Mouse (Mus musculus) naive thymus-derived CD4-positive, alpha-beta T cell, adult 5 months (primary cell): ENCODE measurements around the gene Washc1. TPM values are rescaled to one million over a fixed set of nuclear protein-coding genes. Genes with fewer than 3 reads are reported as not detected.

Source experiments
- polyA plus RNA-seq: library from polyadenylated mRNA; unstranded; fragments of 100-300 nt; shearing (Covaris generic); gene quantifications from one replicate; pipeline ENCODE4 v1.2.1, GENCODE M21; 2017

The Washc1 gene
- polyA plus RNA-seq, result 10.7 TPM

GRCm38 (mm10) chr17:66111402-66111959, at the start of gene Washc1:
Gene Washc1, plus strand, starts transcription at chr17:66111545.

GRCm38 (mm10) chr17:66076934-66077333, 34.4 kb upstream of the Washc1 start, which contains the start of gene Ankrd12:
Gene Ankrd12, minus strand, starts transcription at chr17:66077089.

DNA sequence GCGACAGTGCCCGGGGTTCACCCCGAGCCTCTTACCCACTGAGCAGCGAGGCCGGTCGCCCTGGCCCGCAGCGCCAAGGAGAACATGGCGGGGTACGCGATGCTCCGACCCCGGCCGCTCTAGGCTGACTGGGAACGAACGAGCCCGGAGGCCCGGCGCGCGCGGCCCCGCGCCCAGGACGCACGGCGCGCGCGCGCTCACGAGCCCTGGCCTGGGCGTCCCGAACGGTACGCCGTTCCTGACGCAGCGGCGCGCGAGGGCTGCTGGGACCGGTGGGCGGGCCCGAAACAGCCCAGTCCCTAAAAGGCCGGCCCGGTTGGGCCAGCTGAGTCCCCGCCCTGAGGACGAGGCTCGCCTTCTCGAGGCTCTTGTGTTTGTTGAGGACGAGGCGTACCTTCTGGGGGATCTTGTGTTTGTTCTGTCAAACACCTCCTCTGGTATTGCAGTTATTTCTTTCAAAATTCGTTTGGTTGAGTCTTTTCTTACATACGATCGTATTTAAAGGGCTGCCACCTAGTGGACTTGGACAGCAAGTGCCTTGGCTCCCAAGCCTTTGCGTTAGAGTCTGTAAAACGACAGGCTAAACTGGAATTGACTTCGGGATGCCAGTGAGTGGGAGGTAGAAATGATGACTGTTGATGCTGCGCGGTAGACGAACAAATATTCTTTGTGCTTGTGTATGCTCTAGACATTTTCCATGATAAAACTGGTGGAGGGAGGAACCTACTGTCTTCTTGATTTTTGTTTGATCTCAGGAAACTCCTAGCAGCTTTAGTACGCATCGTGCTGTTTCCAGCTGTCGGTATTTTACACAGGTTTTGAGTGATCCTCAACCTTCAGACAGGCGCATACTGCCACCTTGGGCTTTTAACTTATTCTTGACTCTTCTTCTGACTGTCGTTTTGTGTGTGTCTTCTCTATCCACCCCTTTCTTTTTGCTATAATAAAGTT, 9.7 kb upstream of the Washc1 start, which contains the start of gene Ndufv2:
Ndufv2 (minus strand) TSS at position 180 of the 951 bp plus-strand sequence.

DNA sequence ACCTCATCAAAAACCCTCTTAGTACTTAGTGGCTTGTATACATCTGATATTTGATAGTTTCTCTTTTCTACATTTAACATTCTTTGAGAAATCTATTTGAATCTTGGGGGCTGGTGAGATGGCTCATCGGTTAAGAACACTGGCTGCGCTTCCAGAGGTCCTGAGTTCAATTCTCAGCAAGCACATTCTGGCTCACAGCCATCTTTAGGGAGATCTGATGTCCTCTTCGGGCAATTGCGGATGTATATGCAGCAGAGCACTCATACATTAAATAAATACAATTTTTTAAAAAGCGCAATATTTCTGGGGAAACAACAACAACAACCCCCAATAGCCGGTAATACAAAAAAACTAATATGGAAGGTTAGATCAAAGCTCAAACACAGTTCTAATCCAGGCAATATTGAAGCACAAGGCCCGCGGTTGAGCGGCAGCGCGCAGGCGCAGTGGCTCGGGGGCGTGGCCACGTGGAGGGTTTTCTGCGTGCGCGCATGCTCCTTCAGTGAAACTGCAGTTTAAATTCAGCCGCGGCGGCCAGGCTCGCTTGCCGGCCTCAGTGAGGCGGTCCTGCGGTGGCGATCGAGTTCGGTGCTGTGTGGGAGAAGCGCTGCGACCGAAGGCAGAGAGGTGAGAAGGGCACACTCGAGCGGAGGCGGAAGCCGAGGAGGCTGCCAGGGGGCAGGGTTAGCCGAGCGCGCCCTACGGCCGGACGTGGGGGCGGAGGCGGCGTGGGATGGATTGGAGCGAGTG, 11.9 kb downstream of the Washc1 start, which contains the start of gene Ddx11:
Ddx11 (plus strand) TSS at position 455 of the 750 bp plus-strand sequence.

Other genes with a start within 250 kb of the Washc1 start
- 91.8 TPM for gene Ralbp1, start 225.7 kb upstream of the Washc1 start, polyA plus RNA-seq
- gene Twsg1, start 160.3 kb upstream of the Washc1 start, polyA plus RNA-seq, result 36.0 TPM
- 125 TPM for gene Ankrd12, start 34.5 kb upstream of the Washc1 start, polyA plus RNA-seq
- gene Ndufv2, start 10.0 kb upstream of the Washc1 start, polyA plus RNA-seq, result 110 TPM
- 26.9 TPM for gene Ddx11, start 12.0 kb downstream of the Washc1 start, polyA plus RNA-seq